Mouse (Mus musculus) G1E (cell line): ENCODE measurements around the gene Rasd2. TPM values are rescaled to one million over a fixed set of nuclear protein-coding genes. Genes with fewer than 3 reads are reported as not detected.

Experiments
- ATAC-seq: 2 replicates; pipeline ENCODE4 v1.8.0; 2016; ENCODE audit warnings: mild to moderate bottlenecking; ENCODE audit not compliant: insufficient number of reproducible peaks, poor library complexity, low FRiP score, severe bottlenecking; ENCODE audit errors: extremely low read depth
- DNase-seq: peaks from one replicate; pipeline ENCODE4 v3.0.0; 2012; ENCODE audit warnings: low spot score
- H3K27me3 ChIP-seq: 2 replicates; pipeline ENCODE4 v1.6.1; 2012; ENCODE audit warnings: mild to moderate bottlenecking, low read length, inconsistent platforms; ENCODE audit not compliant: insufficient read depth
- H3K36me3 ChIP-seq: replicated peaks from 2 replicates; pipeline ENCODE3; 2012; ENCODE audit warnings: mild to moderate bottlenecking, inconsistent platforms
- H3K4me1 ChIP-seq: 2 replicates; pipeline ENCODE4 v1.6.1; 2012; ENCODE audit warnings: low read depth, low read length, inconsistent platforms, mixed read lengths; ENCODE audit not compliant: insufficient read depth
- H3K4me3 ChIP-seq: 2 replicates; pipeline ENCODE4 v1.5.1; 2012; ENCODE audit warnings: low read depth, mild to moderate bottlenecking, inconsistent platforms, low read length, moderate library complexity, mixed read lengths
- H3K9me3 ChIP-seq: replicated peaks from 2 replicates; pipeline ENCODE4 v1.6.1; 2012; ENCODE audit warnings: inconsistent platforms
- CTCF ChIP-seq: IDR thresholded peaks from 2 replicates; pipeline ENCODE4 v1.5.1; 2012; ENCODE audit warnings: low read depth, low read length, inconsistent platforms, mixed read lengths
- GATA1 ChIP-seq: IDR thresholded peaks from 2 replicates; pipeline ENCODE4 v1.6.1; 2012; ENCODE audit warnings: borderline replicate concordance, low read length, inconsistent platforms, mixed read lengths
- GATA2 ChIP-seq: IDR thresholded peaks from 2 replicates; pipeline ENCODE4 v1.6.1; 2012; ENCODE audit warnings: low read depth, low read length, inconsistent platforms, borderline replicate concordance
- POLR2AphosphoS5 ChIP-seq: IDR thresholded peaks from 2 replicates; pipeline ENCODE4 v1.6.1; 2012; ENCODE audit warnings: low read depth, low read length, inconsistent platforms; ENCODE audit not compliant: insufficient replicate concordance
- TAL1 ChIP-seq: conservative IDR thresholded peaks from 2 replicates; pipeline ENCODE4 v1.6.1; 2012; ENCODE audit warnings: low read depth, low read length, inconsistent platforms, mixed read lengths
- polyA plus RNA-seq: library from polyadenylated mRNA; stranded (reverse); fragments of >175 nt; gene quantifications from 2 replicates; pipeline ENCODE4 v1.2.3, GENCODE M21; 2012
- total RNA-seq, 2 experiments: library from RNA; stranded (forward) in 1 of 2; stranded (reverse) in 1 of 2; fragments of 200-1000 nt in 1 of 2; fragments of >200 nt in 1 of 2; fragmentation: Nextera tagmentation in 1 of 2; gene quantifications; 2 replicates each; pipeline ENCODE4 v1.2.3; 2014 to 2017

Rasd2 gene
- total and polyA plus RNA-seq, 3 experiments, result 0.11 TPM; not detected in 2

GRCm38 (mm10) chr8:75197862-75198261, 15.9 kb upstream of the Rasd2 start:
- Histone ChIP-seq H3K27me3 (peaks cover 29% of the 10 kb centered on the region), H3K4me1 (no peaks in the 10 kb centered on the region), H3K4me3 (no peak overlapping the region), H3K9me3 (no peaks in the 10 kb centered on the region), H3K36me3 (no peaks in the 10 kb centered on the region)
- DNase-seq (no peak), ATAC-seq (no peak)
- TF ChIP-seq GATA2 (no peak), GATA1 (no peak), CTCF (no peak), TAL1 (no peak), POLR2AphosphoS5 (no peak)

- DNase-seq (no peak), ATAC-seq (no peak)
- Histone ChIP-seq H3K4me1 (no peaks in the 10 kb centered on the region), H3K9me3 (no peaks in the 10 kb centered on the region), H3K36me3 (no peaks in the 10 kb centered on the region), H3K27me3 (peaks cover 26% of the 10 kb centered on the region), H3K4me3 (no peak overlapping the region)
- no peak for TF ChIP-seq CTCF
- TF ChIP-seq GATA1, result no peak
- TF ChIP-seq GATA2, result no peak
- TF ChIP-seq TAL1, result no peak
- TF ChIP-seq POLR2AphosphoS5, result no peak
Measured at GRCm38 (mm10) chr8:75198300-75198699, 15.4 kb upstream of the Rasd2 start.

GRCm38 (mm10) chr8:75198988-75199765, 14.6 kb upstream of the Rasd2 start:
- H3K4me3 ChIP-seq, result no peak overlapping the region
- ATAC-seq, result no peak

GRCm38 (mm10) chr8:75199914-75200313, 13.8 kb upstream of the Rasd2 start:
- no peaks in the 10 kb centered on the region for H3K9me3 ChIP-seq
- ATAC-seq, result no peak
- peaks cover 26% of the 10 kb centered on the region for H3K27me3 ChIP-seq
- TF ChIP-seq CTCF (no peak), POLR2AphosphoS5 (no peak), TAL1 (no peak), GATA1 (no peak), GATA2 (no peak)
- no peak overlapping the region for H3K4me3 ChIP-seq
- no peaks in the 10 kb centered on the region for H3K36me3 ChIP-seq
- DNase-seq, result no peak
- no peaks in the 10 kb centered on the region for H3K4me1 ChIP-seq

More at GRCm38 (mm10) chr8:75198988-75199765, 14.6 kb upstream of the Rasd2 start:
- peaks cover 25% of the 10 kb centered on the region for H3K27me3 ChIP-seq
- no peak for DNase-seq
- no peak for TF ChIP-seq TAL1
- TF ChIP-seq POLR2AphosphoS5, result no peak
- no peaks in the 10 kb centered on the region for H3K36me3 ChIP-seq
- no peaks in the 10 kb centered on the region for H3K4me1 ChIP-seq
- H3K9me3 ChIP-seq, result no peaks in the 10 kb centered on the region

- no peak for ATAC-seq
Measured at GRCm38 (mm10) chr8:75202041-75202656, 11.6 kb upstream of the Rasd2 start.

GRCm38 (mm10) chr8:75202913-75203312, 10.8 kb upstream of the Rasd2 start:
- Histone ChIP-seq H3K4me1 (no peaks in the 10 kb centered on the region), H3K9me3 (no peaks in the 10 kb centered on the region), H3K4me3 (no peak overlapping the region), H3K36me3 (no peaks in the 10 kb centered on the region), H3K27me3 (peaks cover 24% of the 10 kb centered on the region)
- DNase-seq, result no peak
- ATAC-seq, result no peak
- no peak for TF ChIP-seq GATA1
- no peak for TF ChIP-seq POLR2AphosphoS5
- TF ChIP-seq GATA2, result no peak
- TF ChIP-seq TAL1, result no peak
- no peak for TF ChIP-seq CTCF

More at GRCm38 (mm10) chr8:75202041-75202656, 11.6 kb upstream of the Rasd2 start:
- no peak for DNase-seq
- no peak overlapping the region for H3K4me3 ChIP-seq
- H3K36me3 ChIP-seq, result no peaks in the 10 kb centered on the region
- H3K27me3 ChIP-seq, result peaks cover 26% of the 10 kb centered on the region
- H3K4me1 ChIP-seq, result no peaks in the 10 kb centered on the region
- no peak for TF ChIP-seq TAL1
- TF ChIP-seq GATA2, result no peak
- TF ChIP-seq POLR2AphosphoS5, result no peak
- no peak for TF ChIP-seq GATA1
- no peak for TF ChIP-seq CTCF
- no peaks in the 10 kb centered on the region for H3K9me3 ChIP-seq
